Mouse (Mus musculus) olfactory bulb, adult 2 months (tissue): Measurements from ENCODE around the gene Med13.

Source experiments
- CTCF ChIP-seq: fragments of 200-500 bp; IDR thresholded peaks from 2 replicates; pipeline ENCODE4 v1.5.1; 2012; ENCODE audit warnings: low read depth, mild to moderate bottlenecking, low read length, moderate library complexity; ENCODE audit not compliant: insufficient read depth
- POLR2A ChIP-seq: fragments of 200-500 bp; IDR thresholded peaks from 2 replicates; pipeline ENCODE4 v1.6.1; 2012; ENCODE audit warnings: mild to moderate bottlenecking, low read depth, low read length, moderate library complexity; ENCODE audit not compliant: insufficient read depth

DNA sequence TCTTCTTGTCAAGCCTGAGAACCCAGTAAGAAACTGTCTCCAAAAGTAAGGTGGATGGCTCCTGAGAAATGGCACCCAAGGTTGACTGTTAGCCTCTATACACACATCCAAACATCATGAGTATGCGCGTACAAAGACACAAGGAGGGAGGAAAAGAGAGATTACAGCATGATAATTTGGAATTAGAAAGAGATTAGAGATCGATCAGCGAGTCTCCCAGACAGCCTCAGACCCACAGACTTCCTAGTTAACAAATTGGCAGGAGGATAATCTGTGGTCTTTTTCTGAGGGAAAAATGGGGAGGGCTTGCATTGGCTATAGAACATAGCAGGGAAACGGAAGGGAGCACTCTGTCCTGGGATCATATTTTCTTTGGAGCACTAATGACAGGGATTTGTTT, 20.4 kb upstream of the Med13 start:
- TF ChIP-seq POLR2A (no peak), CTCF (no peak)
